Mouse (Mus musculus) kidney, postnatal 10 days (tissue): ENCODE data around the gene Apopt1.
A peak's percentile ranks its signal among the peaks of the same experiment; 100 is the strongest.

Experiments used
- DNase-seq: peaks from one replicate; pipeline ENCODE4 v3.0.0; 2021; ENCODE audit warnings: mixed read lengths

Apopt1 gene

DNA sequence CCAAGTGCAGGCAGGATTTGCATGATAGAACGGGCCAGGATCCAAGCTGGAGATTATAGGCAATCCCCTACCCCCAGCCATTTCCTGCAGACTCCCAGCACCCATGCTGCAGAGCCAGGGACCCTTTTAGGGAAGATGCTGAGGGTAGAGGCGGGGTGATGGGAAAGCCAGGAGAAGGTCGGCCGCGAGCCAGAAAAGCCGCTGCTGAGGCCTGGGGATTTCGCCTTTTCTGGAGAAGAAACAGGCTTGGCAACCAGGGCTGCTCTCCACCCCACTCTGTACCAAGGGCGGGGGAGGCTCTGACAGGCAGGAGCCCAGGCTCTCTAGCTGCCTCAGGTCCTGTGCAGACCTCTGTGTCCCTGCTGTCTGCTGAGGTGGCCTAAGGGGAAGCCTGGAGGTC lies 31.8 kb upstream of the Apopt1 start:
- DNase-seq, result no peak

DNA sequence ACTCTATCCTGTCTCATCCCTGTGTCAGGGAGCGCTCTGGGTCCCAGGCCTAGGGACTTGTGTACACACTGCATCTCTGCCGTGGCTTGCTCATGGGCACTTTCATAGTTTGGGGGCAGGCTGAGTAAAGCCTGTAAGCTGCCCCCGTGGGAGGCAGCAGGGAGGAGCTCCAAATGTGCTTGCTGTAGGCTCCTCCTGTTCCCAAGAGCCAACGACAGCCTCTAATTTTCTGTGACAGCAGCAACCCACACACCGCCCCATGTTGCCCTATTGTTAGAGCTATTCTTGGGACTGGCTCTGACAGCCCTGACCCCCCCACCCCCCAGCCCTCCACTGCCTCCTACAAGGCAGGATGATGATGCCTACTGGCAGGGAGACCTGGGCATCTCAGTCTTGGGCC lies 31.1 kb upstream of the Apopt1 start:
- DNase-seq, result no peak

DNA sequence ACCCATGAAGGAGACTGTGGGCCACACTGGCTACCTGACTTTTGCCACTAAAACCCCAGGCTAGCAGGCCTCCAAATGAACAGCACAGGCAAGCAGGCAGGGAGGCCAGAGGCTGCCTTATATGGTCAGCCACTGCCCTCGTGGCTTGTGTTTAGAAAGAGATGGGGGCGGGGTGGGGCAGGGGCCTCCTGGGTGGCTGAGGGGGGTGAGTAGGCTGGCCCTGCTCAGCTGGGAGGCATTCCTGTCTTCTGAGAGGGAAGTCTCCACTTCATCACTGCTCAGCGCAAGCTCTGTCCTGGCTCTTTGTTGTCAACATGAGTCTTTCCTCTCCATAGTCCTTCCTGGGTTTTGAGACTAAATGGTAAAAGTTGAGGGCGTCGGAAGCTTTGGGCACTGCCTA lies 30.3 kb upstream of the Apopt1 start:
- no peak for DNase-seq

DNA sequence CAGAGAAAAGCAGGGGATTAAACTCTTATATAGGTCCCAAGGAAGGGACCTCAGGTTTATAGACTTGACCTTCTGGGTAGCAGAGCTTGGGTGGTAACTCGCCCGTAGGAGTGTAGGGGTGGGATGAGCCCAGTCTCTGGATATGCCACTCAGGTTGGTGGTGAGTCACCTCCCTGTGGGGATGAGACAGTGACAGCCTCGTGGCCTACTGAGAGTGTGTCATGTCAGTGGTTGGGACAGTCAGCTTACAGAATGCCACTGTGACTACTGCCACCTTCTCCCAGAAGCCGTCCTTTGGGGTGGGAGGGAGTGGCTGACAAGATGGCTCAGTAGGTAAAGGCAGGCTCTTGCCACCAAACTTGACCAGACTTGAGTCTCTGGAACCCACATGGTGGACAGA lies 26.7 kb upstream of the Apopt1 start:
- peak; percentile 7 for DNase-seq

DNA sequence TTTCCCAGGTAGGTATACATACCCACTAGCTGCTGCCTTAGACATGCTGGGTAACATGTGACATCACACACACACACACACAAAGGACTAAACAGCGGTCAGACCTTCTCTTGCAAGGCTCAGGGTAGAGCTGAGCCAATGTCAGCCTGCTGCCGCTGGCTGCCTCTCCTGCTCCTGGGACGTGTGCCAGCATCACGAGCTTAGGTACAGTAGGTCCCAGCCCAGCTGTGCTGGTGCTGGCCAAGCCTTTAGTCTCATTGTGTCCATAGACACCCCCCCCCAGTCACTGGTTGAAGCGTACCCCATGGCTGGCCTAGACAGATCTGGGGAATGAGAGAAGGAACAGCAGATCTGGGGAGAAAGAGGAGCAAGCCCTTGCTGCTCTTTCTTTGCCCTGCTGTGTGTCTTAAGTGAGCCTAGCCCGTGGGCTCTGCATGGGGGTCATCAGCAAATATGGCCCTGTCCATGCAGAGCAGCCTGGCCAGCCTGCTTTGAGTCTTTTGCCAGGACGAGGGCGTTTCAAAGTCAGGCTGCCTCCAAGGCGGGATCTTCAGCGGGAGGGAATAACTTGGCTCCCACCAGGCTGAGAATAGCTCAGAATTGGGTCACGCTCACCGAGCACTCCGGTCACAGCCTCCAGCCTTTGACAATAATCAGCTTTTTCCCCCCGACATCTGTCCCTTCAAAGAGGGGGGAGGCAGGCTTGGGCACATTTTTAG lies 25.6 kb upstream of the Apopt1 start:
- peak; percentile 90 for DNase-seq

DNA sequence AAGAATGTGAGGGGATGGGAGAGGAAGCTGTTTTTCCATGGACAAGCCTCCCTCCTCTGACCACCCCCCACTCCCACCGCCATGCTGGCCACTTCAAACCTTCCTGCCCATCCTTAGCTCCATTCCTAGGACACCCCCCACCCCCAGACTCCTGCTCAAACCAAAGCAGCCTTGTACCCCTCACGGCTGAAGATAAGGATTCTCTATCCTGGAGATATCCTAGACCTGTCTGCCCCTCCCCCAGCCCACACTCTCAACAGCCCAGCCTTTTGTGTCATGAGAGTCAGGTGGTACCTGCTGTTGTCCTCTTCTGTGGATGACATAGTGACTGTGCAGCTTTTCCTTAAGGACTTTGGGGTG lies 25.0 kb upstream of the Apopt1 start:
- no peak for DNase-seq

GRCm38 (mm10) chr12:111689426-111689825 lies 23.6 kb upstream of the Apopt1 start:
- DNase-seq, result peak; percentile 79

GRCm38 (mm10) chr12:111691346-111691872 lies 21.7 kb upstream of the Apopt1 start:
- peak; percentile 62 for DNase-seq

DNA sequence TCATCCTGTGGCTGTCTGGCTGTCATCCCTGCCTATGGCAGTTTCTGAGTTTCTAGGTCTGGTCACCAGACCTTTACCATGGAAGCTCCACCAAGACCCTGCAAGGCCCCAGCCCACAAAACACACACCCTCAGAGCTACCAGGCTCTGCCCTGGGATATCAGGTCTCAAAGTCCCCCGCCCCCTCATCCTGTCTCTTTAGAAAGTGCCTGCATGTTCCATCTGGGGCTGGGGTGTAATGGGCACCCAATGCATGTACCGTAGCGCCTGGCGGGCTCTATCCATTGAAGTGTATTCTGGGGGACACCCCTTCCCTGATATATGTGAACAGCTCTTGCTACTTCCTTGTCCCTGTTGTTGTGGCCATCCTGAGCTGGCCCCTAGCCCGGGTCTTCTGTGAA lies 20.2 kb upstream of the Apopt1 start:
- peak; percentile 11 for DNase-seq

DNA sequence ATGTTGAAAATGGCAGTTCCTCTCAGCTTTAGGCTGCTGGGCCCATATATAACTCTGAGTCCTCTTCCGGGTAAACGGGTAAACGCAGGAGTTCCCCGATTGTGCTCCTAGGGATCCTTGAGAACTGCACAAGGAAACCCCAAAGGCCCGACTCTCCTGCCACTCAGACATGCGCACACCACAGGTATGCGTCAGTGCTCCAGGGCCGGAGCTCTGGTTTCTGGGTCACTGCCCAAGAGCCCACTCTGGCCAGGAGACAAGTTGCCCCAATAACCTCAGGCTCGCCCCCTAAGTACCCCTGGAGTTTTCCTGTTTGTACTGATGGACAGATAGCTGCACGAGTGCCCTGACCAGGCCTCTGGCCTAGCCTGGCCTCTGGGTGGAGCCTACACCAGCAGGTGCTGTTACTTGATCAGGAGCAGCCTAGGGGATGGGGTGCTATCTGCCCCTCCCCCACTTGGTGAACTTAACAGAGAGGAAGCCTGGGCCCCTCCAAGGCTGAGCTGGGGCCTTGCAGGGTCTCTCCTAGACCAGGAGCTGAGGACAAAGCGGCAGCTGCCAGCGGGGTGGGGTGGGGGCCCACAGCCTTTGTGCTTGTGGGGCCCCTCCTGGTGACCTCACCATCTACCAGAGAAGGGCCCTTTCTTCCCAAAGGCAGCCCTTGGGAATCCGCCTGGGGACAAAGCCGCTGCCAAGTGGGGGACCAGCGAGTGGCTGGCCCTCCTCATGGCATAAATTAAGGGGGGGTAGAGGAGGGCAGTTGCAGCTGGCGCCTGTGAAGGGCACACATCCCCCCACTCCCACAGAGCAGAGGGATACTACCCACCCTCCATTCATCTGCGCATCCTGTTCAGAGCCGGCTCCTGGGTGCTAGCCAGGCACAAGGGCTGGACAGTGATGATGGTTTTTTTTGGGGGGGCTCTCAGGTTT lies 19.5 kb upstream of the Apopt1 start:
- peak; percentile 55 for DNase-seq

- no peak for DNase-seq
These were observed 18.7 kb upstream of the Apopt1 start for GRCm38 (mm10) chr12:111694271-111694781.

- peak; percentile 45 for DNase-seq
These were observed 17.9 kb upstream of the Apopt1 start for GRCm38 (mm10) chr12:111694880-111695804.

- DNase-seq, result peak; percentile 84
These were observed 16.8 kb upstream of the Apopt1 start for GRCm38 (mm10) chr12:111696239-111696638.

DNA sequence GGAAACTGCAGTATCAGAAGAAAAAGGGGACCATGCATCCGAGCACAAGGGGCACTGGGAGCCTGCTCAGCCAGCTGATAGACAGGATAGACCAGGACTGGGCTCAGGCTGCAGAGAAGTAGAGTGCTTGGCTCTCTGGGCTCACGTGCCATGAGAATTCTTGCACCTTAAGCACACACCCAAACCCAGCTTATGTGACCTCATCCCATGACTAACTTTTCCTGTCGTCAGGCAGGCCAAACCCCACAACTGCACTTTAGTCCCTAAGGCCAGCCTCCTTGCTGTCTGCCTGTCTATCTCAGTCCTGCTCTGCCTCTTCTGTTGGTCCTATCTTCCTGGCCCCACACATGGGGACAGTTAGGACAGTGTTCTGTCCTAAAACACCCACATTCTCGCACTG lies 15.4 kb upstream of the Apopt1 start:
- DNase-seq, result no peak

GRCm38 (mm10) chr12:111698346-111698913 lies 14.6 kb upstream of the Apopt1 start:
- no peak for DNase-seq

DNA sequence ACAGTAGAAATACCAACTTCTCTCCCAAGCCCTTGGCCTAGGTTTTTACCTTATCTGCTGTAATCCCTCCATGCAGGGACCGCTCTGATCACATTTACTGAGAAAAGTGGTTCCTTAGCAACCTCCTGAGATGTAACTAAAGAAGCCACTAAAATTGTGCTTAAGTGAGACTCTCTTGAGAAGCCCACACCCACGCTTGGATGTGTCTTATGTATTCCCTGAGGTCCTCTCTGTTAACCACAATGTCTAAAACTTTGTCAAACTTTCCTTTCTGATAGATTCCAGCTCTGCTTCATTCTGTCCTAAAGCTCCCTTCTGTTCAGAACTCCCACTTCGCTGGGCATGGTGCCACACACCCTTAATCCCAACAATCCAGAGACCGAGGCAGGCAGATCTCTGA lies 13.5 kb upstream of the Apopt1 start:
- no peak for DNase-seq

DNA sequence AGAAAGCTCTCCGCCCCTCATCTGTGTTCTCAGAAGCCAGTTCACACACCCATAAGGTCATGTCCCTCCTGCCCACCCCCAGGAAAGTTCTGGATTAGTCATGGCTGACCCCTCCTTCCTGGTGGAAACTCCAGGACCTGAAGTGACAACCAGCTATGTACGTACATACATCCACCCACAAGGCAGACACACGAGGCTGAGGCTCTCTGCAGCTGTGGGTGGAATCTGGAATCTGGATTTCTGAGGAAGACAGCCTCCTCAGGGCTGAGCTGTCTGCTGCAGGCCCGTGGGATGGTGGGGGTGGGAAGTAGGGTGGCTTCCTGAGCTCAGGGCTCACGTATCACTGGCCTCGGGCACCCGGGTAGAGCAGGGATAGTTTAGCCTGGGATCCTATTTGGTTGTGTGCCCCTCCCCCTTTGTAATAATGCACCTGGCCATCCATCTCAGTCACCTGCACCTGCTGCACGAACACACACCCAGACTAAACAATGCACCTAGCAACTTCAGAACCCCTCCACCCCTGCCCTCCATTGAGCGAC lies 12.1 kb upstream of the Apopt1 start:
- no peak for DNase-seq

DNA sequence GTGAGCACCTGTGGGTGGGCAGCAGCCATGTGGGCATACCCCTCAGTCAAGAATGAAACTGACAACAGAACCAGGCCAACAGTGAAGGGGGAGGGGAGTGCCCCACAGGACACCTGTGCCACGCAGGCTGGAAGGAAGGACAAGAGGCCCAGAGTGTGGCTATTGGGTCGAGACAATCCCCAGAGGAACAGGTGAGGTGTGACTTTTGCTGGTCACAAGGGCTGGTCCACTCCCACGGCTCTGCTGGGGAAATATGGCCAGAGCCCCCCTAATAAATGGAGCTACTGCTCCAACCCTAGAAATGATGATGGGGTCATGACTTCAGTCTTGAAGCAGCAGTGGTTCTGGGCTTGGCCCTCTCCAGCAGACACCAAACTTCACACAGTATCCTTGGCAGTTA lies 9.8 kb upstream of the Apopt1 start:
- no peak for DNase-seq

- peak; percentile 62 for DNase-seq
These were observed 8.5 kb upstream of the Apopt1 start for GRCm38 (mm10) chr12:111704609-111705008.

GRCm38 (mm10) chr12:111705186-111705973 lies 7.7 kb upstream of the Apopt1 start:
- DNase-seq, result peak; percentile 81

DNA sequence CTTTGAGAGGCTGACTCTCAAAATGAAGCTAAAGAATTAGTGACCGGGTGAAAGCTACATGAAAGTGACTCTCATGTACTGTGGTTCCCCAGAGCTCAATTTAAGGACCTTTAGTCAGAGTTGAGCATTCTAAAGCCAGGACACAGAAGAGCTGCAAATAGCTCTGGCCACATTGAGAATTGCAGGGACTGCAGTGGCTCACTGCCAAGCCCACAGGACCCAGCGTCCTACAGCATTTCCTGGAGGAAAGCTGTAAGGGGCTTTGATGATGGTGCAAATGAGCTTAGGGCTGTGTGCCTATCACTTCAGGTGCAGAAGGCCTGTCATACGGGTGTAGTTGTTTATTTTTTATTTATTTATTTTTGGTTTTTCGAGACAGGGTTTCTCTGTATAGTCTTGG lies 4.9 kb upstream of the Apopt1 start:
- peak; percentile 67 for DNase-seq
